13 mouse cellular contexts compared by ENCODE assay signal in the genomic region with DNA sequence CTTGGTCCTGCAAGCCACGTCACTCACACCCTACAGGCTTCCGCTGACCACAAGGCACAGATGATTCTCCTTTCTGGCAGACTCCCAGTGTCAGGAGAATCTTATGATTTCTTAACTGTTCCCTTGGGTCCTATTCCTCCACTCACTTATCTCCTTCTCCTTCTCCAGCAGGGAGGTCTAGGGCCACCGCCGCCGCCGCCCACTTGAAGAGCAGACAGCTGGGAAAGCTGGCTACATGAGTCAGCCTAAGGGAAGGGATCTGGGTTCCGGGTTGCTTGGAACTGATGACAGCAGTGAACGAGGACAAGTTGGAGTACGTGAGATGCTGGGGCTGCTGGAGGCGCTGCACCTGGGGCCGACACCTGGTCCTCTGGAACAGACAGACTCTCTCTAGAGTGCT.
DNase-seq lines count a peak whose midpoint lies in the region; ATAC-seq and TF ChIP-seq lines count a peak whose summit lies in the region.
"Had no signal": no experiment of that assay in that cellular context is flagged by ENCODE, and none has a peak within 500 bp of the region (broad histone marks: within the 10 kb centered on the region; RNA-seq: fewer than 3 reads in every experiment).

No protein-coding gene starts in this region.

- no peaks in the 10 kb centered on the region for H3K4me1 ChIP-seq in heart, embryonic 12.5 days (replicated peaks)
- H3K4me1 ChIP-seq in thymus, adult 2 months (replicated peaks; ENCODE audit: control insufficient read depth, insufficient read depth, low read length), result no peaks in the 10 kb centered on the region
- H3K4me1 ChIP-seq in hindbrain, embryonic 11.5 days (replicated peaks; ENCODE audit: control insufficient read depth, insufficient read depth, low read length), result no peaks in the 10 kb centered on the region
- H3K4me1 ChIP-seq: hindbrain, embryonic 10.5 days; liver, embryonic 15.5 days; midbrain, embryonic 10.5 days; neural tube, embryonic 12.5 days had no signal

- H3K36me3 ChIP-seq in heart, embryonic 12.5 days, result no peaks in the 10 kb centered on the region
- H3K36me3 ChIP-seq in thymus, adult 2 months (ENCODE audit: control insufficient read depth, insufficient read depth, low read length), result no peaks in the 10 kb centered on the region
- H3K36me3 ChIP-seq in hindbrain, embryonic 11.5 days (ENCODE audit: control insufficient read depth, insufficient read depth, low read length), result no peaks in the 10 kb centered on the region
- H3K36me3 ChIP-seq: hindbrain, embryonic 10.5 days; liver, embryonic 15.5 days; midbrain, embryonic 10.5 days; neural tube, embryonic 12.5 days had no signal

- H3K9ac ChIP-seq in heart, embryonic 12.5 days, result no peak overlapping the region
- no peak overlapping the region for H3K9ac ChIP-seq in hindbrain, embryonic 11.5 days (ENCODE audit: low read depth, low read length)
- H3K9ac ChIP-seq: liver, embryonic 15.5 days; neural tube, embryonic 12.5 days had no signal

- no peak for TF ChIP-seq CTCF in thymus, adult 2 months (IDR thresholded peaks at IDR 0.05; ENCODE audit: borderline replicate concordance, control insufficient read depth, extremely low read depth, insufficient read depth, low read length, poor library complexity)

- intact Hi-C loops in gastrocnemius, postnatal 14 days (cut with DNase I; ENCODE audit: low total_unique reads), result no loop called here

- H3K4me2 ChIP-seq in heart, embryonic 12.5 days, result no peak overlapping the region
- no peak overlapping the region for H3K4me2 ChIP-seq in hindbrain, embryonic 11.5 days (replicated peaks; ENCODE audit: low read depth, low read length)
- H3K4me2 ChIP-seq: liver, embryonic 15.5 days; neural tube, embryonic 12.5 days had no signal

- 45% methylated on average over 11 of the region's 11 CpGs for WGBS in heart, embryonic 12.5 days
- WGBS in thymus, adult 2 months, result 96% methylated on average over 11 of the region's 11 CpGs
- WGBS in hindbrain, embryonic 11.5 days, result 87% methylated on average over 11 of the region's 11 CpGs

- no peak overlapping the region for H3K4me3 ChIP-seq in heart, embryonic 12.5 days
- H3K4me3 ChIP-seq in thymus, adult 2 months (ENCODE audit: control insufficient read depth, insufficient read depth, low read length), result no peak overlapping the region
- H3K4me3 ChIP-seq in hindbrain, embryonic 11.5 days (ENCODE audit: low read depth, low read length), result no peak overlapping the region
- H3K4me3 ChIP-seq: hindbrain, embryonic 10.5 days; liver, embryonic 15.5 days; midbrain, embryonic 10.5 days; neural tube, embryonic 12.5 days had no signal

- H3K27me3 ChIP-seq in heart, embryonic 12.5 days (replicated peaks), result 0 out of 2 replicates have a peak, but pooled peaks cover 11% of the 10 kb centered on the region
- no peaks in the 10 kb centered on the region for H3K27me3 ChIP-seq in thymus, adult 2 months (ENCODE audit: control insufficient read depth, insufficient read depth, low read length)
- H3K27me3 ChIP-seq in hindbrain, embryonic 11.5 days (ENCODE audit: control insufficient read depth, insufficient read depth, low read length), result no peaks in the 10 kb centered on the region
- H3K27me3 ChIP-seq: liver, embryonic 15.5 days; neural tube, embryonic 12.5 days had no signal

- no peaks in the 10 kb centered on the region for H3K9me3 ChIP-seq in heart, embryonic 12.5 days (replicated peaks)
- H3K9me3 ChIP-seq in hindbrain, embryonic 11.5 days (ENCODE audit: control insufficient read depth, low read length), result no peaks in the 10 kb centered on the region
- H3K9me3 ChIP-seq: hindbrain, embryonic 10.5 days; liver, embryonic 15.5 days; midbrain, embryonic 10.5 days; neural tube, embryonic 12.5 days had no signal

- no peak for ATAC-seq in heart, embryonic 12.5 days (ENCODE audit: insufficient number of reproducible peaks, low FRiP score)
- ATAC-seq in hindbrain, embryonic 11.5 days (ENCODE audit: low FRiP score), result no peak

- H3K27ac ChIP-seq in heart, embryonic 12.5 days (ENCODE audit: poor library complexity, severe bottlenecking), result no peak overlapping the region
- no peak overlapping the region for H3K27ac ChIP-seq in thymus, adult 2 months (ENCODE audit: control insufficient read depth, insufficient read depth, low read length)
- no peak overlapping the region for H3K27ac ChIP-seq in hindbrain, embryonic 11.5 days (ENCODE audit: low read depth, low read length)
- H3K27ac ChIP-seq: hindbrain, embryonic 10.5 days; liver, embryonic 15.5 days; midbrain, embryonic 10.5 days; neural tube, embryonic 12.5 days had no signal

- peak; percentile 32 for DNase-seq in heart, adult 8-10 months (ENCODE audit: low spot score)
- peak; percentile 96 for DNase-seq in 3T3-L1 (ENCODE audit: low read depth, low spot score)
- peak; percentile 62 for DNase-seq in gastrocnemius, postnatal 14 days
- peak; percentile 41 for DNase-seq in kidney, postnatal 14 days
- DNase-seq in thymus, adult 2 months, result no peak
- no peak for DNase-seq in layer of hippocampus, adult 8-10 months (ENCODE audit: low spot score in 2 of 2)
- DNase-seq in hindbrain, embryonic 11.5 days (ENCODE audit: low spot score), result no peak
- DNase-seq: cerebellum, postnatal 14 days had no signal

- no peak for TF ChIP-seq POLR2A in thymus, adult 2 months (IDR thresholded peaks at IDR 0.05; ENCODE audit: control insufficient read depth, extremely low read depth, insufficient read depth, low read length, poor library complexity)

Comparison
In these comparisons a context has a peak if more than half of its experiments do, and no peak if none do; other contexts are left out.
1. DNase-seq: peak in heart, adult 8-10 months (single experiment), 3T3-L1 (single experiment), gastrocnemius, postnatal 14 days (single experiment) and kidney, postnatal 14 days (single experiment); none in thymus, adult 2 months (single experiment), layer of hippocampus, adult 8-10 months (0 of 2) and hindbrain, embryonic 11.5 days (single experiment).